Mouse (Mus musculus) megakaryocyte, embryonic 14.5 days (primary cell): ENCODE data around the gene Fam24b.

Experiments
- FLI1 ChIP-seq: IDR thresholded peaks from 2 replicates; pipeline ENCODE4 v1.6.1; 2012; ENCODE audit warnings: low read length, inconsistent platforms, mixed read lengths
- GATA1 ChIP-seq: IDR thresholded peaks from 3 replicates; pipeline ENCODE4 v1.6.1; 2012; ENCODE audit warnings: mixed read lengths, low read length, inconsistent platforms, borderline replicate concordance

- TF ChIP-seq GATA1 (no peak), FLI1 (no peak)
Observed at GRCm38 (mm10) chr7:131371470-131371860, 42.1 kb upstream of the Fam24b start.
